Mouse (Mus musculus): ENCODE results near the gene Ms4a18.

DNA sequence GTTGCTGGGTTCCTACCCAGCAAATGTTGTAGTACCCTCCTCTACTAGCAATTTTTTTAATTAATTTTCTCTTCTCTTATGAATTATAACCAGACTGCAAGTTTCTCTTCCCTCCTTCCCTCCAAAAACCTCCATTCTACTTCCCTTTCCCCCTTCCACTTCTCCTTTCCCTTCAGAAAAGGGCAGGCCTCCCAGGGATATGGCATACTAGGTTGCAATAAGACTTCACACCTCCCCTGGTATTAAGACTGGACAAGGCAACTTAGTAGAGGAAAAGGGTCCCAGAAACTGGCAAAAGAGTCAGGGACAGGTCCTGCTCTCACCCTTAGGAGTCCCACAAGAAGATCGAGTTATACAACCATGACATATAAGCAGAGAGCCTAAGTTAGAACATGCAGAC, 43.1 kb upstream of the Ms4a18 start:
- no peak for TF ChIP-seq CTCF (IDR thresholded peaks at IDR 0.05; ENCODE audit: extremely low read depth, insufficient read length, insufficient replicate concordance, low read depth, low read length)
- no peak for TF ChIP-seq POLR2A (IDR thresholded peaks at IDR 0.05; ENCODE audit: low read depth, low read length)

Measured in small intestine, adult 2 months (tissue).